Mouse (Mus musculus) forebrain, embryonic 16.5 days (tissue): ENCODE data around the gene Cend1. TPM values are rescaled to one million over a fixed set of nuclear protein-coding genes. Genes with fewer than 3 reads are reported as not detected.

Source experiments
- ATAC-seq: fragments of 200-750 bp; cut with Nextera tagmentation; 2 replicates; pipeline ENCODE4 v1.8.0; 2017; ENCODE audit warnings: mild to moderate bottlenecking, moderate library complexity
- H3K27ac ChIP-seq: fragments of 300-500 bp; sonication (generic); 2 replicates; pipeline ENCODE4 v1.5.1; 2014; ENCODE audit warnings: low read length, control low read depth
- H3K27me3 ChIP-seq: fragments of 300-500 bp; sonication (generic); replicated peaks from 2 replicates; pipeline ENCODE4 v1.6.1; 2014; ENCODE audit warnings: low read length; ENCODE audit not compliant: control insufficient read depth, insufficient read depth
- H3K36me3 ChIP-seq: fragments of 300-500 bp; sonication (generic); 2 replicates; pipeline ENCODE4 v1.6.1; 2014; ENCODE audit not compliant: control insufficient read depth, insufficient read depth
- H3K4me1 ChIP-seq: fragments of 300-500 bp; sonication (generic); replicated peaks from 2 replicates; pipeline ENCODE4 v1.6.1; 2014; ENCODE audit warnings: low read length; ENCODE audit not compliant: control insufficient read depth, insufficient read depth
- H3K4me2 ChIP-seq: fragments of 300-500 bp; sonication (generic); 2 replicates; pipeline ENCODE4 v1.6.1; 2014; ENCODE audit warnings: mild to moderate bottlenecking, low read length, control low read depth
- H3K4me3 ChIP-seq: fragments of 300-500 bp; sonication (generic); replicated peaks from 2 replicates; pipeline ENCODE4 v1.5.1; 2014; ENCODE audit warnings: mild to moderate bottlenecking, low read length, control low read depth
- H3K9ac ChIP-seq: fragments of 300-500 bp; sonication (generic); replicated peaks from 2 replicates; pipeline ENCODE4 v1.6.1; 2014; ENCODE audit warnings: low read depth, low read length, control low read depth
- H3K9me3 ChIP-seq: fragments of 300-500 bp; sonication (generic); 2 replicates; pipeline ENCODE4 v1.6.1; 2016; ENCODE audit warnings: low read length; ENCODE audit not compliant: control insufficient read depth
- WGBS: fragments of 180-500 bp; shearing (Covaris S2); extraction: QIAGEN DNeasy Blood & Tissue Kit; methylation state at CpG from one replicate; pipeline ENCODE4 v1.1.7; 2014; 5-methylcytosine and 5-hydroxymethylcytosine counted together
- polyA plus RNA-seq: library from polyadenylated mRNA; unstranded; fragments of >200 nt; fragmentation: Nextera tagmentation; extraction: Ambion mirVana; gene quantifications from 2 replicates; pipeline ENCODE4 v1.2.1, GENCODE M21; 2015

The Cend1 gene
- polyA plus RNA-seq, 1 experiment from 2014 or later = 70.3 TPM

DNA sequence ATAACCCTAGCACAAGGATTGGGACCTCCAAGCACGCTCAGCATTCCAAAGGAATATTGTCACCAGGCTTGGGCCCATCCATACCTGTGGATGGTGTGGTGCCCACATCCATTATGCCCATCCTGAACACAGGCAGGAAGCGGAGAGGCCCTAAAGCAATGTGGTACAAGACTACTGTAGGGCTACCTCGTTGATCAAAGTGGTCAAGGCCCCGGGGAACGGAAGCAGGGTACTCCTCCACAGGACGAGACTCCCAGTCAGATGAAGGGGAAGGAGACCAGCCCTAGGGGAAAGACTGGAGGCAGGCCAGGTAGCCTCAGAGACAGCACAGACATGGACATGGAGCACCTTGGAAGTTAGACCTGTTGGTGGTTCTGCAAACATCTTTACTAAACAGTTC is 43.5 kb upstream of the Cend1 start:
- H3K27ac ChIP-seq = no peak overlapping the region
- no peak for ATAC-seq
- H3K4me3 ChIP-seq = no peak overlapping the region
- H3K27me3 ChIP-seq = peaks cover 10% of the 10 kb centered on the region
- no peak overlapping the region for H3K4me2 ChIP-seq
- H3K9ac ChIP-seq = no peak overlapping the region
- H3K36me3 ChIP-seq = peaks cover 15% of the 10 kb centered on the region
- WGBS = 89% methylated on average over 6 of the region's 6 CpGs
- H3K9me3 ChIP-seq = no peaks in the 10 kb centered on the region
- H3K4me1 ChIP-seq = peaks cover 47% of the 10 kb centered on the region

DNA sequence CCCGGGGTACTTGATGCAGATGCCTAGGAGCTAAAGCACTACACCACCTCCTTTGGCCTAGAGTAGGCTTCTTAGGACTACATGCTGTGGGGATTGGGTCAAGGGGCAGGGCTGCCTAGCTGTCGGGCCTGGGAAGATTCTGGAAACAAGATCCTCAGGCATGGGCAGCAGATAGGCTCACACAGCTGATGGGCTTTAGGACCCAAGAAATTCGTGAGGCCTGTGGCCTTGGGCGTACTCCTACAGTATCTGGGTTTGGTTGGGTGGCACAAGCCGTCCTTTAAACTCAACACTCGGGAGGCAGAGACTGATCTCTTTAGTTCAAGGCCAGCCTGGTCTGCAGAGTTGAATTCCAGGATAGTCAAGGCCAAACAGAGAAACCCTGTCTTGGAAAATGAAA is 42.9 kb upstream of the Cend1 start:
- Histone ChIP-seq H3K4me3 (no peak overlapping the region), H3K9me3 (no peaks in the 10 kb centered on the region), H3K36me3 (peaks cover 15% of the 10 kb centered on the region), H3K4me1 (peaks cover 51% of the 10 kb centered on the region), H3K9ac (no peak overlapping the region), H3K27ac (no peak overlapping the region), H3K27me3 (peaks cover 6% of the 10 kb centered on the region), H3K4me2 (no peak overlapping the region)
- ATAC-seq = no peak
- 86% methylated on average over 6 of the region's 6 CpGs for WGBS

DNA sequence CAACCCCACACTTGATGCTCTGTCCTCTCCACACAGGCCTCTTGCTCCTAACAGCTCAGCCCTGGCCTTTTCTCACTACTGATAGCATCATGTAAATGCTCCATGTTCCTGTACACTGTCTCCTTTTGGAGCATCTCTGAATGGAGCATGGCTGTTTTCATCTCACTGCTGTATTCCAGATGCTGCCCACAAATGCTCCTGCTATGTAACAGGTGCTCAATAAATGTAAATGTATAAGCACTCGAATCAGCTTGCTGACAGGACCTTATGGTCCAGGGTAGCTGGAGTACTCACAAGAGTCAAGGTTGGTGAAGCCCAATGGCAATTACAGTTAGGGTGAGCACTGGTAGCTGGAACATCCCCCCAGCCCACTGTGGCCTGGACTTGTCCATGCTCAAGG is 41.9 kb upstream of the Cend1 start:
- no peak for ATAC-seq
- peaks cover 15% of the 10 kb centered on the region for H3K36me3 ChIP-seq
- H3K27me3 ChIP-seq = peaks cover 5% of the 10 kb centered on the region
- H3K9ac ChIP-seq = no peak overlapping the region
- WGBS = 94% methylated on average over 1 of the region's 1 CpGs
- peaks cover 47% of the 10 kb centered on the region for H3K4me1 ChIP-seq
- no peak overlapping the region for H3K4me2 ChIP-seq
- H3K9me3 ChIP-seq = no peaks in the 10 kb centered on the region
- H3K4me3 ChIP-seq = no peak overlapping the region
- H3K27ac ChIP-seq = no peak overlapping the region

DNA sequence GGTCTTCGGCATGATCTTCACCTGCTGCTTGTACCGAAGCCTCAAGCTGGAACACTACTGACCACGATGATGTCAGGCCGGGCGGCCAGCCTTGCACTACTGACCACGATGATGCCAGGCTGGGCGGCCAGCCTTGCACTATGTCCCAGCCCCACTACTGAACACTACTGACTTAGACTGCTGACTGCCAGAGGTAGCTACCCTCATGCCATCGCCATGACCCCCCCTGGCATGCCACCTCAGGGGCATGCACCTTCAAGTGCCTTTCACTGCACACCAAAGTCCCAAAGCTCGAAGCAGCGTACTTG is 41.3 kb upstream of the Cend1 start:
- peaks cover 15% of the 10 kb centered on the region for H3K36me3 ChIP-seq
- WGBS = 94% methylated on average over 10 of the region's 10 CpGs
- no peak overlapping the region for H3K9ac ChIP-seq
- peaks cover 9% of the 10 kb centered on the region for H3K27me3 ChIP-seq
- no peak for ATAC-seq
- no peaks in the 10 kb centered on the region for H3K9me3 ChIP-seq
- no peak overlapping the region for H3K4me2 ChIP-seq
- H3K4me3 ChIP-seq = no peak overlapping the region
- peaks cover 44% of the 10 kb centered on the region for H3K4me1 ChIP-seq
- no peak overlapping the region for H3K27ac ChIP-seq

DNA sequence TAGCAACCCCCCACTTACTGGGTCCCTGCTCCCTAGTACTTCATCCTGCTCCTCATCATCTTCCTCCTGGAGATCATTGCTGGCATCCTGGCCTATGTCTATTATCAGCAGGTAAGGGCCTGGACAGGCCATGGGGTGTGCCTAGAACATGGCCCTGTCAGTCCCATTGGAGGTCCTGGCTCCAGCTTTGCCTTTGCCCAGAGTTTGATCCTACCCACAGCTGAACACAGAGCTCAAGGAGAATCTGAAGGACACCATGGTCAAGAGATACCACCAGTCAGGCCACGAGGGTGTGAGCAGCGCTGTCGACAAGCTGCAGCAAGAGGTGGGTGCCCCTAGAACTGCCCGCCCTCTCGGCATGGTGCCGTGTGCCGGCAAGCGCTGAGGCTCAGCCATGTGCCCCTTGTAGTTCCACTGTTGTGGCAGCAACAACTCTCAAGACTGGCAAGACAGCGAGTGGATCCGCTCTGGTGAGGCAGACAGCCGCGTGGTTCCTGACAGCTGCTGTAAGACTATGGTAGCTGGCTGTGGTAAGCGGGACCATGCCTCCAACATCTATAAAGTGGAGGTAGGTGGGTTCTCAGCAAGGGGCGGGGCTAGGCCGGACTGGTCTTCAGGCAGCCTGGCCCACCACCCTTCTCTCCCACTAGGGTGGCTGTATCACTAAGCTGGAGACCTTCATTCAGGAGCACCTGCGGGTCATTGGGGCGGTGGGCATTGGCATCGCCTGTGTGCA is 40.8 kb upstream of the Cend1 start:
- Histone ChIP-seq H3K4me1 (peaks cover 44% of the 10 kb centered on the region), H3K9ac (no peak overlapping the region), H3K4me2 (no peak overlapping the region; the same call in 1 of the 2 replicates), H3K36me3 (peaks cover 15% of the 10 kb centered on the region), H3K4me3 (no peak overlapping the region), H3K9me3 (no peaks in the 10 kb centered on the region), H3K27ac (no peak overlapping the region), H3K27me3 (peaks cover 14% of the 10 kb centered on the region)
- WGBS = 93% methylated on average over 18 of the region's 18 CpGs
- no peak for ATAC-seq

DNA sequence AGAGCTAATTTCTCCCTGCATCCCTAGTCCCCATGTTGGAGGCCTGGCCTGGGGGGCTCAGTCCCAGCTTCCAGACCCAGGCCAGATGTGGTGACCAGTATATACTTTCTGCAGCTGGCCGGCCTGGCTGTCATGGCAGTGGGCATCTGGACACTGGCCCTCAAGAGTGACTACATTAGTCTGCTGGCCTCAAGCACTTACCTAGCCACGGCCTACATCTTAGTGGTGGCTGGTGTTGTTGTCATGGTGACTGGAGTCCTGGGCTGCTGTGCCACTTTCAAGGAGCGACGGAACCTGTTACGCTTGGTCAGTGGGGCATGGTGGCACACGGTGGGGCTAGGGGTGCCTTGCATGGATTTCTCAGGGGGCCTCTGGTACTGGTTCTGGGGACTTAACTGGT is 40.1 kb upstream of the Cend1 start:
- ATAC-seq = no peak
- Histone ChIP-seq H3K9ac (peak overlapping the region; percentile 77), H3K4me2 (peak overlapping the region; percentile 62), H3K4me3 (peak overlapping the region; percentile 62), H3K4me1 (peaks cover 47% of the 10 kb centered on the region), H3K27me3 (peaks cover 22% of the 10 kb centered on the region), H3K36me3 (peaks cover 15% of the 10 kb centered on the region), H3K9me3 (no peaks in the 10 kb centered on the region), H3K27ac (peak overlapping the region; percentile 49; the same call in 1 of the 2 replicates)
- 83% methylated on average over 6 of the region's 6 CpGs for WGBS

DNA sequence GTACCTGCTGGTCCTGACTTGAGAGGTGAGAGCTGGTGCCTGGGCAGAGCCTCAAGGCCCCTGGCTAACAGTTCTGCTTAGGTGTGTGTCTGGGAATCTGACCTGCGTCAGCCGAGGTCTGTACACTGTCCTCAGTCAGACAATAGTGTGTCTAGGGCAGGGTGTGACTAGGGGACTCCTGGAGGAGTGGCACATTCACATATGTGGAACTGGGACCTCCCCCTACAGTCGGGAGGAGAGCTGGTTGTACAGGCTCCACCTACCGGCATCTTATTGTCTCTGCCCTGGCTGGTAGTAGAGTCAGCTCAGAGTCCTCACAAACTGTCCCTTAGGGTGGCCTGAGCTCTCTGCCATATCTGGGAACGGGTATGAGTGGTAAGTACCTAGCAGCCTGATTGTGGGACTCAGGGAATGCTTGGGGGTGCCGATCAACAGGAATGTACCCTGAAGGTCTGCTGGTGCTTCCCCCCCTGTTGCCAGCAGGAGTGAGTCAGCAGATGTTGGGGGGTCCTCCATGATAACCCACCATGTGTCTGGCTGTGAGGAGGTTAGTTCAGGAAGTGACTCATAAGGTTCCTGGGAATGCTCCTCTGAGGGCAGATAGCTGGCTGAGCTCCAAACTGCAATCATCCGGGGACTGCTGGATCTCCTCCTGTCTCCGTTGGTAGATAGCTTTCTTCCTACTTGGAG is 39.4 kb upstream of the Cend1 start:
- 13% methylated on average over 8 of the region's 8 CpGs for WGBS
- ATAC-seq = peak; percentile 79
- peak overlapping the region; percentile 49 for H3K27ac ChIP-seq
- peak overlapping the region; percentile 62 for H3K4me3 ChIP-seq
- H3K4me2 ChIP-seq = peak overlapping the region; percentile 62
- peaks cover 28% of the 10 kb centered on the region for H3K27me3 ChIP-seq
- peaks cover 40% of the 10 kb centered on the region for H3K4me1 ChIP-seq
- peak overlapping the region; percentile 77 for H3K9ac ChIP-seq
- no peaks in the 10 kb centered on the region for H3K9me3 ChIP-seq
- H3K36me3 ChIP-seq = peaks cover 15% of the 10 kb centered on the region

DNA sequence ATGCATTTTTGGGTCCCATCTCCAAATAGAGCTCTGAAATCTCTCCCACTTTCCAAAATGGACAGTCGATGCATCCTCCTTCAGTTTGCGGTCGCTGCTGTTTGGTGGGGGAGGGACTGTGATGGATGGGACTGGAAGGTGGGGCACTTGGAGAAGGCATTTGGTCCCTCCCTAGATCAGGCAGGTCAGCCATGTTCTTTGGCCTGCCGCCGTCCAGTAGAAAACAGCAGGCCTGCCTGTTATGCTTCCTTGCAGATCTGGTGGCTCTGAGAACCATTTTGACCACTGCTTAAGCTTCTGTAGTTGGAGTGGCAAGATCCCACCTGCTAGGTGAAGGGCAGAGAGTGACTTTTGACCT is 38.9 kb upstream of the Cend1 start:
- peak overlapping the region; percentile 62 for H3K4me2 ChIP-seq
- H3K9me3 ChIP-seq = no peaks in the 10 kb centered on the region
- peaks cover 34% of the 10 kb centered on the region for H3K27me3 ChIP-seq
- H3K9ac ChIP-seq = peak overlapping the region; percentile 77
- ATAC-seq = no peak
- H3K27ac ChIP-seq = peak overlapping the region; percentile 49
- 25% methylated on average over 5 of the region's 5 CpGs for WGBS
- peaks cover 37% of the 10 kb centered on the region for H3K4me1 ChIP-seq
- peak overlapping the region; percentile 62 for H3K4me3 ChIP-seq
- H3K36me3 ChIP-seq = peaks cover 15% of the 10 kb centered on the region

DNA sequence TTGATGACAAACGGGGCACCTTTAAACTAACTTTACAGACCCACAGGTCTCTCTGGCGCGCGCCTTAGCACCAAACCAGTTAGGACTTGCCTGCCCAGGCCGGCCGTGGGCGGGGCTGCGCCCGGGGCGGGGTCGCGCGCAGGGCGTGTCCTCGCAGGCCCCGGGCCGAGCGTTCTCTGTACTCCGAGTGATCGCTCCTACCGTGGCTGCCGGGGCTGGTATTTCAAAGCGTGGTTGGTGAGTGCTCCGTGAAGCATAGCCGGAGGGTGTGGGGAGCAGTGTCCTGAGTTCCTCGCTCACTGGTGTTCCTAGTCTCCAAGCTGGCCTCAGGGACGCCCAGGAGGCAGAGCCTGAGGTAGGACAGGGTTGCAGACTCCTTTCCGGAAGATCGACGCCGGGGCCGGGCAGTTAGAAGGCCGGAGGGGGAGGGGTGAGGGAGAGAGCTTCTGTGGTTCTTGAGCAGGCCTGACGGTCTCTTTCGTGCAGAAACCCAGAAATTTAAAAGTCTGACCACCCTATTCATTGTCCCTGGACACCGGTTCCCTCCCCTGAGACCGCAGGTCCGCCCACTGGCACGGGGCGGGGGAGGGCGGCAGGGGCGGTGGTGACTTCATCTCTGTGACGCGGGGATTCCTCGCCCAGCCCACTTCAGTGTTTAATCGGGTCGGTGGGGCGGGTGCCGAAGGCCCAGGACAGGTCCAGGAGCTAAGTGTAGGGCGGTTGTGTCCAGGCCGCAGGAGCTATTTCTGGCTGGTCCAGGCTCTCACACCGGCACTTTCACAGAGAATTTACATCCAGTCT is 38.1 kb upstream of the Cend1 start, which contains the start of gene Cd151:
TSS of gene Cd151 (plus strand) at position 163 of the 801 bp plus-strand sequence.
- Histone ChIP-seq H3K4me2 (peak within 1 kb of the TSS; percentile 62), H3K4me1 (peaks cover 37% of the 10 kb centered on the region), H3K9ac (peak within 1 kb of the TSS; percentile 77), H3K27ac (peak within 1 kb of the TSS; percentile 49), H3K9me3 (no peaks in the 10 kb centered on the region), H3K4me3 (peak within 1 kb of the TSS; percentile 62), H3K27me3 (peaks cover 41% of the 10 kb centered on the region), H3K36me3 (peaks cover 13% of the 10 kb centered on the region)
- peak; percentile 58 for ATAC-seq
- WGBS = under 1% methylated on average over 52 of the region's 52 CpGs
